Mouse (Mus musculus) spleen, embryonic (tissue): Measurements from ENCODE around the gene Itgb6.

Source experiments
- CTCF ChIA-PET: fragments of 350-600 bp; sonication (Branson Sonifier 250); formaldehyde crosslinking; loops from one replicate; lab custom pipeline; 2022; lab: Charles Lee

Gene Itgb6

GRCm38 (mm10) chr2:60672973-60673954 lies 49.2 kb downstream of the Itgb6 start:
- CTCF ChIA-PET = interaction anchor here (0.6 kb wide), 1 partner anchor 423 kb away, joined by 4 read pairs; no protein-coding TSS in a partner anchor

GRCm38 (mm10) chr2:60671215-60671614 lies 51.2 kb downstream of the Itgb6 start:
- CTCF ChIA-PET = no interaction called here

GRCm38 (mm10) chr2:60663071-60663470 lies 59.4 kb downstream of the Itgb6 start:
- CTCF ChIA-PET = no interaction called here

GRCm38 (mm10) chr2:60659993-60660392 lies 62.5 kb downstream of the Itgb6 start:
- CTCF ChIA-PET = no interaction called here

- CTCF ChIA-PET = no interaction called here
These were observed 63.5 kb downstream of the Itgb6 start for GRCm38 (mm10) chr2:60658992-60659391.

- CTCF ChIA-PET = no interaction called here
These were observed 67.6 kb downstream of the Itgb6 start for GRCm38 (mm10) chr2:60654828-60655227.

- CTCF ChIA-PET = no interaction called here
These were observed 72.3 kb downstream of the Itgb6 start for GRCm38 (mm10) chr2:60650155-60650554.

- CTCF ChIA-PET = no interaction called here
These were observed 74.8 kb downstream of the Itgb6 start for GRCm38 (mm10) chr2:60647650-60648049.

GRCm38 (mm10) chr2:60646583-60646982 lies 75.9 kb downstream of the Itgb6 start:
- CTCF ChIA-PET = no interaction called here

GRCm38 (mm10) chr2:60643406-60643805 lies 79.0 kb downstream of the Itgb6 start:
- CTCF ChIA-PET = no interaction called here

GRCm38 (mm10) chr2:60642606-60643005 lies 79.8 kb downstream of the Itgb6 start:
- CTCF ChIA-PET = no interaction called here

- CTCF ChIA-PET = no interaction called here
These were observed 82.1 kb downstream of the Itgb6 start for GRCm38 (mm10) chr2:60640342-60640672.

- CTCF ChIA-PET = no interaction called here
These were observed 82.7 kb downstream of the Itgb6 start for GRCm38 (mm10) chr2:60639617-60640341.

GRCm38 (mm10) chr2:60636910-60637761 lies 85.3 kb downstream of the Itgb6 start:
- CTCF ChIA-PET = no interaction called here

- CTCF ChIA-PET = no interaction called here
These were observed 86.0 kb downstream of the Itgb6 start for GRCm38 (mm10) chr2:60636481-60636880.

- CTCF ChIA-PET = no interaction called here
These were observed 86.4 kb downstream of the Itgb6 start for GRCm38 (mm10) chr2:60636038-60636437.

GRCm38 (mm10) chr2:60632791-60633190 lies 89.7 kb downstream of the Itgb6 start:
- CTCF ChIA-PET = no interaction called here

GRCm38 (mm10) chr2:60630304-60630703 lies 92.1 kb downstream of the Itgb6 start:
- CTCF ChIA-PET = no interaction called here

- CTCF ChIA-PET = no interaction called here
These were observed 94.5 kb downstream of the Itgb6 start for GRCm38 (mm10) chr2:60627952-60628351.

GRCm38 (mm10) chr2:60627515-60627914 lies 94.9 kb downstream of the Itgb6 start:
- CTCF ChIA-PET = no interaction called here

- CTCF ChIA-PET = no interaction called here
These were observed 96.7 kb downstream of the Itgb6 start for GRCm38 (mm10) chr2:60625766-60626165.

GRCm38 (mm10) chr2:60622161-60622560 lies 100.3 kb downstream of the Itgb6 start:
- CTCF ChIA-PET = no interaction called here
